Mouse (Mus musculus) spleen, postnatal 4 days (tissue): ENCODE data around the gene Tbx1.

Source experiments
- DNase-seq, 2 experiments: peaks; one replicate each; pipeline ENCODE4 v3.0.0; 2022; ENCODE audit warnings: low spot score in 2 of 2

The Tbx1 gene

GRCm38 (mm10) chr16:18589804-18590790, at the start of gene Tbx1:
Gene Tbx1 (minus strand): TSS chr16:18590671.
- no peak for DNase-seq

GRCm38 (mm10) chr16:18639382-18639929, 49.0 kb upstream of the Tbx1 start:
- DNase-seq: peak in 1 of 2 experiments; percentile 13

GRCm38 (mm10) chr16:18638396-18638795, 47.9 kb upstream of the Tbx1 start:
- DNase-seq: peak in 1 of 2 experiments; percentile 51

GRCm38 (mm10) chr16:18636804-18637203, 46.3 kb upstream of the Tbx1 start:
- DNase-seq: peak in 1 of 2 experiments; percentile 40

- peak in 1 of 2 experiments; percentile 53 for DNase-seq
Observed at GRCm38 (mm10) chr16:18636401-18636800, 45.9 kb upstream of the Tbx1 start.

- DNase-seq: no peak
Observed at GRCm38 (mm10) chr16:18633333-18633732, 42.9 kb upstream of the Tbx1 start.

- DNase-seq: no peak
Observed at GRCm38 (mm10) chr16:18632816-18633215, 42.3 kb upstream of the Tbx1 start.

GRCm38 (mm10) chr16:18632059-18632458, 41.6 kb upstream of the Tbx1 start:
- no peak for DNase-seq

GRCm38 (mm10) chr16:18631141-18631540, 40.7 kb upstream of the Tbx1 start:
- no peak for DNase-seq

- DNase-seq: no peak
Observed at GRCm38 (mm10) chr16:18630291-18630690, 39.8 kb upstream of the Tbx1 start.

- DNase-seq: peak; percentile 43 to 70
Observed at GRCm38 (mm10) chr16:18629390-18630231, 39.1 kb upstream of the Tbx1 start, which contains the start of gene Sept5. Gene Sept5 (minus strand): TSS chr16:18629954.

- no peak for DNase-seq
Observed at GRCm38 (mm10) chr16:18628948-18629340, 38.5 kb upstream of the Tbx1 start.

GRCm38 (mm10) chr16:18628206-18628947, 37.9 kb upstream of the Tbx1 start:
- no peak for DNase-seq

GRCm38 (mm10) chr16:18627163-18627562, 36.7 kb upstream of the Tbx1 start:
- DNase-seq: no peak

GRCm38 (mm10) chr16:18626376-18626878, 36.0 kb upstream of the Tbx1 start, which contains the start of gene Gm49601:
Gene Gm49601 (minus strand): TSS chr16:18626427.
- DNase-seq: peak; percentile 73 to 93

GRCm38 (mm10) chr16:18625791-18626311, 35.4 kb upstream of the Tbx1 start:
- DNase-seq: peak in 1 of 2 experiments; percentile 68

- DNase-seq: no peak
Observed at GRCm38 (mm10) chr16:18625097-18625496, 34.6 kb upstream of the Tbx1 start.

- no peak for DNase-seq
Observed at GRCm38 (mm10) chr16:18624641-18625040, 34.2 kb upstream of the Tbx1 start.

GRCm38 (mm10) chr16:18623751-18624540, 33.5 kb upstream of the Tbx1 start:
- no peak for DNase-seq
